Comparison of ENCODE assay signal across 17 mouse cellular contexts in the genomic region with DNA sequence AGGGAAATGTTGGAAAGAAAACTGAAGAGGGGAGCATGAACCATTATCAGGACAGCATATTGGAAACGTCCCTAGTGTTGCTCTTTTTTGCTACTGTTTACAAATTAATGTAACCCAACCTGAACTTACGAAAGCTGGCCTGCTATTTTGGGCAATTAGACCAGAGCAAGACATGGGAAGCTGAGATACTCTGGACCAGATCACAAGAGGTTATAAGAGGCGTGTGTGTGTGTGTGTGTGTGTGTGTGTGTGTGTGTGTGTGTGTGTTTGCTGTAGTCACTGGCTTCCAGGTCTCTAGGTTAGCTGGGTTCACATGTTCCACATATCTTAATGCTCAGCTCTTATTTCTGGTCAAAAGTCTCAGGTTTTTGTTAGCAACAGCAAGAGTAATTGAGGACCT.
"Had no signal": no experiment of that assay in that cellular context is flagged by ENCODE, and none has a peak within 500 bp of the region (broad histone marks: within the 10 kb centered on the region; RNA-seq: fewer than 3 reads in every experiment).

No protein-coding gene starts in this region.

- H3K27ac ChIP-seq: lung, embryonic 15.5 days; macrophage; midbrain, embryonic 13.5 days; midbrain, embryonic 15.5 days; neural tube, embryonic 12.5 days had no signal

- H3K4me3 ChIP-seq: lung, embryonic 15.5 days; megakaryocyte, embryonic 14.5 days; midbrain, embryonic 13.5 days; midbrain, embryonic 15.5 days; neural tube, embryonic 12.5 days had no signal

- ATAC-seq: liver, postnatal 0 days; lung, postnatal 0 days; midbrain, embryonic 13.5 days; midbrain, embryonic 15.5 days had no signal

- H3K4me1 ChIP-seq: lung, embryonic 15.5 days; megakaryocyte, embryonic 14.5 days; midbrain, embryonic 13.5 days; midbrain, embryonic 15.5 days; neural tube, embryonic 12.5 days had no signal

- H3K27me3 ChIP-seq: lung, embryonic 15.5 days; megakaryocyte, embryonic 14.5 days; midbrain, embryonic 13.5 days; midbrain, embryonic 15.5 days; neural tube, embryonic 12.5 days had no signal

- H3K9me3 ChIP-seq: lung, embryonic 15.5 days; megakaryocyte, embryonic 14.5 days; midbrain, embryonic 13.5 days; midbrain, embryonic 15.5 days; neural tube, embryonic 12.5 days had no signal

- H3K4me2 ChIP-seq: lung, embryonic 15.5 days; midbrain, embryonic 11.5 days; midbrain, embryonic 13.5 days; midbrain, embryonic 15.5 days; neural tube, embryonic 12.5 days had no signal

- DNase-seq: liver, postnatal 0 days; lung, adult 2 months; lung, postnatal 14 days; lung, postnatal 36 days; right cerebral cortex, postnatal 14 days; spleen, adult 18-20 months; thymus, adult 18-20 months; thymus, postnatal 14 days; thymus, postnatal 36 days had no signal

- H3K9ac ChIP-seq: liver, postnatal 0 days; lung, embryonic 15.5 days; midbrain, embryonic 13.5 days; midbrain, embryonic 15.5 days; neural tube, embryonic 12.5 days had no signal

- H3K36me3 ChIP-seq: lung, embryonic 15.5 days; midbrain, embryonic 13.5 days; midbrain, embryonic 15.5 days; neural tube, embryonic 12.5 days had no signal
